Mouse (Mus musculus): ENCODE results near the gene Usp4.

DNA sequence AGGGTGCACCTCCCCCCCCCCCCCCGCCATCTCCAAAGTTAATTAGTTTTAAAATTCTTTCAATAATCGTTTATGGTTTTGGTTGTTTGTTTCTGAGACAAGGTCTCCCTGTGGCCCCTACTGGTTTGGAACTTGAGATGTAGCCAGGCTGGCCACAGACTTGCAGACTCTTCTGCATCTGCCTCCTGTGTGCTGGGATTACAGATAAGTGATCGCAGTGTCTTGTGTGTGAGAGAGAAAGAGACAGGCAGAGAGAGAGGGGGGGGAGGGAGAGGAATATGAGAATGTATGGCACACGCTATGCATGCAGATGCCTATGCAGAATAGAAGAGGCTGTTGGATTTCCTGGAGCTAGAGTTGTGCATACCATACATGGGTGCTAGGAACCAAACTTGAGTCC, 2.1 kb downstream of the Usp4 start:
- TF ChIP-seq CTCF (IDR thresholded peaks at IDR 0.05; ENCODE audit: borderline replicate concordance, control insufficient read depth, extremely low read depth, insufficient read depth, low read length, poor library complexity) (no peak), POLR2A (IDR thresholded peaks at IDR 0.05; ENCODE audit: control insufficient read depth, extremely low read depth, insufficient read depth, low read length, poor library complexity) (no peak)

All from thymus, adult 2 months (tissue).